Mouse (Mus musculus) kidney, adult 2 months (tissue): ENCODE measurements around the gene Ralgapa1.
"Not testable (repeated sequence)": the region's sequence is repeated elsewhere in the genome, so short reads cannot be mapped to it uniquely, and the experiment has no call there.

ENCODE experiments used
- CTCF ChIP-seq: fragments of 200-500 bp; conservative IDR thresholded peaks from 2 replicates; pipeline ENCODE4 v1.5.1; 2011; ENCODE audit warnings: low read depth, mild to moderate bottlenecking, control low read depth, low read length, moderate library complexity, mixed read lengths; ENCODE audit not compliant: insufficient read depth, insufficient read length
- POLR2A ChIP-seq: fragments of 200-500 bp; IDR thresholded peaks from one replicate; pipeline ENCODE4 v1.6.1; 2011; ENCODE audit warnings: low read depth, low read length, control low read depth

DNA sequence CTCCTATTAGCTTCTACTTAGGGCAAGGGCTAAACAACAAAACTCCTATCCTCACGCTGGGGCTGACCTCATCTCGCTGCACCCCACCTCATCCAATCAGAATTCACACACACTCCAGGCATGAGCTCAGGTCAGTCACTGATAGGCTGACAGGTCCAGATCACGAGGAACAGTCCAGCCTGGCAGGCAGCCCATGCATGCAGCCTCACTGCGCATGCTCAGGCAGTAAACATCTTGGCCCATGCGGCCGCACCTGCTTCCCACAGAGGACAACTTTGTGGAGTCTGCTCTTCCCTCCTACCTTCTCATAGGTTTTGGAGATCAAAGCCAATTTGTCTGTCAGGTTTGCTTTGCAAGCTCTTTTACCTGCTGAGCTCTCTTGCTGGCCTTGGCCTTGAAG, 266.1 kb downstream of the Ralgapa1 start:
- not testable (repeated sequence) for TF ChIP-seq CTCF, POLR2A
